Mouse (Mus musculus): ENCODE measurements around the gene Ndufc2. TPM values are rescaled to one million over a fixed set of nuclear protein-coding genes. Genes with fewer than 3 reads are reported as not detected.

Ndufc2 gene
- polyA plus RNA-seq, 1 experiment from 2014 or later, result 744 TPM

GRCm38 (mm10) chr7:97386106-97386805, 13.5 kb upstream of the Ndufc2 start:
- WGBS, result 91% methylated on average over 7 of the region's 7 CpGs
- Histone ChIP-seq H3K9ac (ENCODE audit: low read depth, low read length) (no peak overlapping the region), H3K4me2 (ENCODE audit: low read length) (no peak overlapping the region), H3K36me3 (ENCODE audit: insufficient read depth, low read length) (peaks cover 56% of the 10 kb centered on the region), H3K9me3 (replicated peaks; ENCODE audit: low read length) (no peaks in the 10 kb centered on the region), H3K4me3 (replicated peaks; ENCODE audit: low read depth, low read length) (no peak overlapping the region), H3K27me3 (ENCODE audit: insufficient read depth, low read length) (no peaks in the 10 kb centered on the region), H3K4me1 (replicated peaks; ENCODE audit: insufficient read depth, low read length) (no peaks in the 10 kb centered on the region), H3K27ac (no peak overlapping the region)
- no peak for DNase-seq (ENCODE audit: low spot score)
- ATAC-seq (replicated peaks; ENCODE audit: low FRiP score, low read depth), result no peak
- no peak for TF ChIP-seq CTCF (IDR thresholded peaks at IDR 0.05; ENCODE audit: low read depth)

- WGBS, result 92% methylated on average over 5 of the region's 5 CpGs
- ATAC-seq (replicated peaks; ENCODE audit: low FRiP score, low read depth) (no peak), DNase-seq (ENCODE audit: low spot score) (no peak)
- no peaks in the 10 kb centered on the region for H3K4me1 ChIP-seq (replicated peaks; ENCODE audit: insufficient read depth, low read length)
- no peak overlapping the region for H3K27ac ChIP-seq
- TF ChIP-seq CTCF (IDR thresholded peaks at IDR 0.05; ENCODE audit: low read depth), result no peak
- no peak overlapping the region for H3K4me2 ChIP-seq (ENCODE audit: low read length)
- no peak overlapping the region for H3K9ac ChIP-seq (ENCODE audit: low read depth, low read length)
- no peaks in the 10 kb centered on the region for H3K27me3 ChIP-seq (ENCODE audit: insufficient read depth, low read length)
- no peak overlapping the region for H3K4me3 ChIP-seq (replicated peaks; ENCODE audit: low read depth, low read length)
- peaks cover 57% of the 10 kb centered on the region for H3K36me3 ChIP-seq (ENCODE audit: insufficient read depth, low read length)
- H3K9me3 ChIP-seq (replicated peaks; ENCODE audit: low read length), result no peaks in the 10 kb centered on the region
These were observed 12.9 kb upstream of the Ndufc2 start for GRCm38 (mm10) chr7:97386806-97387370.

GRCm38 (mm10) chr7:97387561-97388147, 12.1 kb upstream of the Ndufc2 start:
- no peak for ATAC-seq (replicated peaks; ENCODE audit: low FRiP score, low read depth)
- DNase-seq (ENCODE audit: low spot score), result no peak
- 94% methylated on average over 8 of the region's 8 CpGs for WGBS

GRCm38 (mm10) chr7:97388541-97388940, 11.3 kb upstream of the Ndufc2 start:
- Histone ChIP-seq H3K27me3 (ENCODE audit: insufficient read depth, low read length) (no peaks in the 10 kb centered on the region), H3K4me3 (replicated peaks; ENCODE audit: low read depth, low read length) (no peak overlapping the region), H3K4me2 (ENCODE audit: low read length) (no peak overlapping the region), H3K9ac (ENCODE audit: low read depth, low read length) (no peak overlapping the region), H3K27ac (no peak overlapping the region), H3K36me3 (ENCODE audit: insufficient read depth, low read length) (peaks cover 48% of the 10 kb centered on the region), H3K4me1 (replicated peaks; ENCODE audit: insufficient read depth, low read length) (no peaks in the 10 kb centered on the region), H3K9me3 (replicated peaks; ENCODE audit: low read length) (no peaks in the 10 kb centered on the region)
- WGBS, result 93% methylated on average over 4 of the region's 4 CpGs
- no peak for TF ChIP-seq CTCF (IDR thresholded peaks at IDR 0.05; ENCODE audit: low read depth)
- DNase-seq (ENCODE audit: low spot score), result no peak
- no peak for ATAC-seq (replicated peaks; ENCODE audit: low FRiP score, low read depth)

More at GRCm38 (mm10) chr7:97387561-97388147, 12.1 kb upstream of the Ndufc2 start:
- Histone ChIP-seq H3K4me1 (replicated peaks; ENCODE audit: insufficient read depth, low read length) (no peaks in the 10 kb centered on the region), H3K27me3 (ENCODE audit: insufficient read depth, low read length) (no peaks in the 10 kb centered on the region), H3K4me3 (replicated peaks; ENCODE audit: low read depth, low read length) (no peak overlapping the region), H3K27ac (no peak overlapping the region), H3K9me3 (replicated peaks; ENCODE audit: low read length) (no peaks in the 10 kb centered on the region), H3K9ac (ENCODE audit: low read depth, low read length) (no peak overlapping the region), H3K36me3 (ENCODE audit: insufficient read depth, low read length) (peaks cover 57% of the 10 kb centered on the region), H3K4me2 (ENCODE audit: low read length) (no peak overlapping the region)
- TF ChIP-seq CTCF (IDR thresholded peaks at IDR 0.05; ENCODE audit: low read depth), result no peak

GRCm38 (mm10) chr7:97391293-97392078, 8.3 kb upstream of the Ndufc2 start:
- H3K9ac ChIP-seq (ENCODE audit: low read depth, low read length), result no peak overlapping the region
- H3K27ac ChIP-seq, result no peak overlapping the region
- H3K4me3 ChIP-seq (replicated peaks; ENCODE audit: low read depth, low read length), result no peak overlapping the region
- H3K9me3 ChIP-seq (replicated peaks; ENCODE audit: low read length), result no peaks in the 10 kb centered on the region
- TF ChIP-seq CTCF (IDR thresholded peaks at IDR 0.05; ENCODE audit: low read depth), result no peak
- H3K4me2 ChIP-seq (ENCODE audit: low read length), result no peak overlapping the region
- ATAC-seq (replicated peaks; ENCODE audit: low FRiP score, low read depth) (no peak; the same call in 1 of the 2 replicates), DNase-seq (ENCODE audit: low spot score) (peak; percentile 21)
- WGBS, result 84% methylated on average over 13 of the region's 13 CpGs
- H3K4me1 ChIP-seq (replicated peaks; ENCODE audit: insufficient read depth, low read length), result no peaks in the 10 kb centered on the region
- peaks cover 24% of the 10 kb centered on the region for H3K36me3 ChIP-seq (ENCODE audit: insufficient read depth, low read length)
- no peaks in the 10 kb centered on the region for H3K27me3 ChIP-seq (ENCODE audit: insufficient read depth, low read length)

- H3K4me1 ChIP-seq (replicated peaks; ENCODE audit: insufficient read depth, low read length), result no peaks in the 10 kb centered on the region
- H3K27me3 ChIP-seq (ENCODE audit: insufficient read depth, low read length), result no peaks in the 10 kb centered on the region
- no peak for TF ChIP-seq CTCF (IDR thresholded peaks at IDR 0.05; ENCODE audit: low read depth)
- peaks cover 18% of the 10 kb centered on the region for H3K36me3 ChIP-seq (ENCODE audit: insufficient read depth, low read length)
- ATAC-seq (replicated peaks; ENCODE audit: low FRiP score, low read depth) (no peak), DNase-seq (ENCODE audit: low spot score) (peak; percentile 47)
- H3K9me3 ChIP-seq (replicated peaks; ENCODE audit: low read length), result no peaks in the 10 kb centered on the region
- no peak overlapping the region for H3K27ac ChIP-seq
- H3K9ac ChIP-seq (ENCODE audit: low read depth, low read length), result no peak overlapping the region
- no peak overlapping the region for H3K4me2 ChIP-seq (ENCODE audit: low read length)
- 76% methylated on average over 6 of the region's 6 CpGs for WGBS
- no peak overlapping the region for H3K4me3 ChIP-seq (replicated peaks; ENCODE audit: low read depth, low read length)
These were observed 7.7 kb upstream of the Ndufc2 start for GRCm38 (mm10) chr7:97392079-97392445.
